Mouse (Mus musculus) ES-CJ7 (cell line): ENCODE results near the gene Pou4f2.

ENCODE experiments used
- DNase-seq: peaks from one replicate; pipeline ENCODE4 v3.0.0; 2011; ENCODE audit warnings: low read depth, low spot score

Pou4f2 gene

GRCm38 (mm10) chr8:78436071-78436651 lies at the start of gene Pou4f2:
Pou4f2 (minus strand) TSS chr8:78436645.
- DNase-seq, result peak; percentile 80

- DNase-seq, result peak; percentile 82
Measured at GRCm38 (mm10) chr8:78477051-78477829, 40.8 kb upstream of the Pou4f2 start.

DNA sequence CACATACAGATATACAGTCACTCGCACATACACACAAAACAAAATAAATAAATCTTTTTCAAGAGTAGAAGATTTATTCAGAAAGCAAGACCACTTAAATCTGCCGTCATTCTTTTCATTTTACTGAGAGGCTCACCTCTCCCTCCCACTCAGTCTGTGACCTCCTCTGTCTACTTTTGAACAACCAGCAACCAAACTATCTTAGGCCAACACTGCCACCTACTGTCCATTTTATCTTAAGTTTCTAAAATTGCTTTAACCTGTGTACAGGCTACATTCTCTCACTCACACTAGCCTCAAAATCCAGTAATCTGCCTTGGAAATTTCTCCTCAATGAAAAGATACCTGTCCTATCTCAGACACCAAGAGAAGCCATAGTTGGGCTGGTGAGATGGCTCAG lies 31.4 kb upstream of the Pou4f2 start:
- peak; percentile 91 for DNase-seq

- no peak for DNase-seq
Measured at GRCm38 (mm10) chr8:78463941-78464340, 27.5 kb upstream of the Pou4f2 start.

DNA sequence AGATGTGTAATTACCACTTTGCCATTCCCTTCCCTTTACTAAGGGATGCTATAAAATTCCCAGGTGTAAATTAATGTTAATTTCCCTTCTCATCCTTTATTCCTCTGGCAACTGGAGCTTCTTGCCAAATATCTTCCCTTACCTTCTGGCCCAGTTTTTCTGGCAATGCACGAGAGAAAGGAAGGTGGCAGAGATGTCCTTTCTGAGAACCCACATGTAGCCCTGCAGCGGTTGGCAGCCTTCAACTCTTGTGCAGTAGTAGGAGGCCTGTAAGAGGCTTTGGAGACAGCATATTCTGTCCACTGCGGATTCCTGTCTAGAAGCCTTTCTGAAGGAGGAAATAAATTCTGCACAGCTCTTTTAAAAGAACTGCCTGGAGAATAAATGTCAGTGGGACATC lies 20.0 kb upstream of the Pou4f2 start:
- DNase-seq, result no peak

DNA sequence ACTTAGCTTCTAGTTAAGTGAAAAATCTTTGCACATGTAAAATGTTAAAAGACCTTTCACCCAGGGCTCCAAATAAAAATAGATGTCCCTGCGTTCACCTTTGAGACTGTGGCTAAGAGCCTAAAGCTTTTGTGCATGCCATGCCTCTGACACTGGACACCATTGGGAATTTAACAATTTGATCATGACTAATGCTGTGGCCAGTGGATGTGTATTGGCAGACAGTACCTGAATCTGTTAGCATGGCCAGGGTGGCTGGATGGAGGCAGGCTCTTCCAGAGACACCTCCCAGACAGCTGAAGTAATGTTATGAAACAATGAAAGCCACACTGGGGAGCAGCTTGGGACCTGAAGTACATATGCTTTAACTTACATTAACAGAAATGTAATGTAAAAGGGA lies 6.3 kb upstream of the Pou4f2 start:
- DNase-seq, result no peak

DNA sequence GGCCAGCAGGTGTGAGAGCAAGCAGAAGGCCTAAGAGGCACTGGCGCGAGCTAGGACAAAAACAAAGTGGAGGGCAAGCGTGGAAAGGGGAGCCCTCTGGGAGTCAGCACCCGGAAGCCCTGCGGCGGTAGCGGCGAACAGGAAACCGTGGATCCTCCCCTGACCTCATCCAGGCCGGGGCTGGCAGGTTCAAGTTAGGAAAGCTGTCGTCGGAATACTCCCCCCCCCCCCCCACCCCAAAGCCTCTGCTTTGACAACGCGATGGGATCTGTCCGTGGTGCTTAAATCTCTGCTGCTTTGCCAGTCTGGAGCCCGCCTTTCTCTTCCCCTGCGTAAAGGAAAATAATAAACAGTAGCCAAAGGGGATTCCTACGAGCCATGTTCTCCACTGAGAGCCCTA lies 1.7 kb upstream of the Pou4f2 start:
- DNase-seq, result peak; percentile 87

DNA sequence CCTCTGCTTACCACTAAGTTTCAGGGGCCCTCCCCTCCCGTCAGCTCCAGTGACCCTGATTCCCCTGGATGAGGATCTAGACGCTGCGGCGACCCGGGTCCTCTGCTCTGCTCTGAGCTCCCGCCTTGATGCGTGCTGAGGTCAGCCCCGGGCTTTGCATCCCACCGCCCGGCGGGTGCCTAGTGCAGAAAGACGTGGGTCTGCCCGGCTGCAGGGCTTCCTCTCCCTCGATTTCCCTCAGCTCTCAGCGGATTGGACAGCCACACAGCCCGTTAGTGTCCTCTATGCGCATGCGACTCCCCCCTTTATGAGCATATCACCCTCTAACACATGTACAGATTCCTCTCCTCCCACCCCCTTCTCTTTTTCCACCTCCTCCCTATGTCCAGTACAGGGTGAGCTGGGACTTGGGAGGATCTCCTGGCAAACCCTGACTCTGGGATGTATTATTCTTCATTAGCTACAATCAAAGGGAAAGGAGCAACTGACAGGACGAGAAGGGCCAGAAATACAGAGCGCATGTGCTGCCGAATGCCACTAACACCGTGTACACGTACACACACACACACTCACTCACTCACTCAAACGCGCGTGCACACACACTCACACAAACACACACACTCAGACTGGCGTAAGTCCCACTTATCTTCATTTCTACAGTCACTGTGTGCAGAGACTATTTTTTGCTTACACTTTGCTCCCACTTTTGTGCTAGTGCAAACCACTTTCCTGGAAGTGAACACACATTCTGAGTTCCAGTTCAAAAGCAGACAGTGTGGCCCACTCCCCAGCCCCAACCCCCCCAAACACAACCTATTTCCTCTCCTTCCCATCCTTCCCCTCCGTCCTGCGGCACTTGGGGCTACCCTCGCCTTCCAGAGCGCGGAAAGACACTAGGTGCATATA lies 948 bp upstream of the Pou4f2 start:
- peak; percentile 61 for DNase-seq

GRCm38 (mm10) chr8:78436661-78437060 lies 216 bp upstream of the Pou4f2 start:
- peak; percentile 83 for DNase-seq

DNA sequence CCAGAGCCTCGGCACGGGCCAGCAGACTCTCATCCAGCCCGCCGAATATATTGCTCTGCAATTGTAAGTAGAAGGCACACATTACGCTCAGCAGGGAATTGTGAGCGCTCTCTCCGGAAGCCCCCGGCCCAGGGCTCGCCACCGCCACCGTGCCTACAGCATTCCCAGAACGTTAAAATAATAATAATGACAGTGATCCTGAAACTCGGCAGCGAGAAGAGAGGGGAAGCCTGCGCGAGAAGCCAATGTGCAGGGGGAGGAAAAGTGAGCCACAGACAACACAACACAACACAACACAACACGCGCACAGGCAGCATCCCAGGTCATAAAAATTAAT lies 853 bp downstream of the Pou4f2 start:
- DNase-seq, result no peak

GRCm38 (mm10) chr8:78434823-78435623 lies 1.4 kb downstream of the Pou4f2 start:
- peak; percentile 74 for DNase-seq

DNA sequence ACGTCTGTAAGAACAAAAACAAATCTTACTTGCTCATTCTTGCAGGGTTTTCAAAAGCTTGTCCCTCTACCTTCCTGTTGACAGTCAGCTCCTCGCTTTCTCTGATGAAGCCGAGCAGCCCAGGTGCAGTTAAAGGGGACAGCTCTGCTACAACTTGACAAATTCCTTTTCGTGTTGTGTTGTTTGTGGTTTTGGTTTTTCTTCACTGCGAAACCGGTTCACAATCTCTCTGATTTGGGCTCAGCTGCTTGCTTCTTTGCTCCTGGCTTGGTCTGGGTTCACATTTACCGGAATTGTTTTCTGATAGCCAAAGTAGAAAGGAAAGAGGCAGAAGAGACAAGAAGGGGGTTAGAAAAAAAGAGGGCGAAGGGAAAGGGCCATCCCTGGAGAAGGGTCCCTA lies 2.1 kb downstream of the Pou4f2 start:
- no peak for DNase-seq

DNA sequence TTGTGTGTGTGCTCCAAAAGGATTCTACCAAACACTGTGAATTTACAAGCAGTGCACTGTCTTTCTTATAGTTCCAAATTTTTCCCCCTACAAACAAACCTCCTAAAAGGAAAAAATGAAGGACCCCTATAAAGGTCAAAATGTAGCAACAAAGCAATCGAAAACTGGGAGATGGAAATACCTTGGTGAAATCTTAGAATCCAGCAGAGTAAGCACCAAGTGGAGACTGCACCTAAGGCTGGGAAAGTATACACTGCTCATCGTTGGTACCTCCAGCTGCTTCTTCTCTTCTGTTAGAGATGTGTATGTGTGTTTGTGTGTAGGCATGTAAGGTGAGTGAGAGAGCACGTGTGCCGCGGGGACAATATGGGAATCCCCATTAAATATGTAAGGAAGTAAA lies 3.1 kb downstream of the Pou4f2 start:
- DNase-seq, result no peak

DNA sequence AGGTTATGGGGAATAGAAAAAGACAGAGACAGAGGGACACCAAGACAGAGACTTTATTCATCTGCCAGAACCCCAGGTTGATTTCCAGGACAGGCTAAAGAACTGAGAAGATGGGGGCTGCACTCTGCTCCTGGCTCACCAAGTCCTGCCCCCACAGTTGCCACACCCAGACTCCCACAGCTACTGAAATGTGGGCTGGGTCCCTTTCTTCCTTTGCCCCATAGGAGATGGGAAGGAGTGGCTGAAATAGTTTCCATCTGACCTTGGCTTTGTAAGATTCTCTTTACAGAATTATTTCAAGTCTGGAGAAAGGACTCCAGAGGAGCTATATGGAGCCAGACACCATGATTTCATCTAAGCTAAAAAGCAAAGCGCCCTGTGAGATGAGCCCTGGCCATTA lies 4.0 kb downstream of the Pou4f2 start:
- peak; percentile 88 for DNase-seq

DNA sequence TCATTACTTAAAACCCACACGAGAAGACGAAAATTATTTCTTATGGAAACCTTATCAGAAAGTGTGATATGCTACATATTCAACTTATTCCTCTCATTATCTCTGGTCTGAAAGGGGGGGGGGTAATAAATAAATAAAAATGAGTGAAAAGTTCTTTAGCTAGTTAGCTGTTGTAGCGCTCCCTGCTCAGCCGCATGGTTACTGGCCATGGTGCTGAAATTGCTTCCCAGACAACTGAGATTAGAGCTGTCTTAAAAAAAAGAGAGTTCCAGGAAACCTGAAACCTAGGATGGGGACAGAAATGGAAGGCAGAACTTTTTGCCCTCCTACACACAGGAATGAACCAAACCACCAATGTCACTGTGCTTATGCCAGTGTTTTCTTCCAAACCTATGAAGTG lies 5.1 kb downstream of the Pou4f2 start:
- peak; percentile 81 for DNase-seq

DNA sequence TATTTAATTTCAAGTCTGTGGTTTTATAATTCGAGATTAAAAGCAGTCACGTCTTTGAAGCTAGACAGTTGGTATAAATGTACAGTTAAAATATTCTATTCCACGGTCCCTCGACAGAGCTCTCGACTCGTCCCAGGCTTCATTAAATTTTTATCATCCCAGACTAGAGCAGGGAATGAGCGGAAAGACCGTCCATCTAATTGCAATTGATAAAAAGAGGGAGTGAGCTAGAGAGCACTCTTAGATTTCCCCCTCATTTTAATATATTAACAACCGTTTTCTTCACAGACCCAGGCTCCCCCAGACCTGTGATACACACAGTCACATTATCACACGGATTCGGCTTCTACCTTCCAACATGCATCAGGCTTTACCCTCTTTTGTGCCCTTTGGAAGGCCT lies 8.3 kb downstream of the Pou4f2 start:
- DNase-seq, result no peak

DNA sequence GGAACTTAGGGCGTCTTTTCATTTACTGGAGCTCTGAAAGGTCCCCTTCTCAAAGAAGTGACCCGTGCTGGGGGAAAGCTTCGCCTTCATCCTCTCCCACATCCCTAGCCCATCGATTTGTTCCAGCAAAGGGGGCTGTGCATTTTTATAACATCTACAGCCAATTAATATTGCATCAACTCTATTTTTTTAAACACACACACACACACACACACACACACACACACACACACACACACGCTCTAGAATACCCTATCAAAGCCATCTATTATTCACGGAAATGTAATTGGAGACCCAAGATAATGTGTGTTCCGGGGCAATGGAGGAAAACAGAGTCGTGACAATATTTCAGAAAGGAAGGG lies 8.7 kb downstream of the Pou4f2 start:
- no peak for DNase-seq

DNA sequence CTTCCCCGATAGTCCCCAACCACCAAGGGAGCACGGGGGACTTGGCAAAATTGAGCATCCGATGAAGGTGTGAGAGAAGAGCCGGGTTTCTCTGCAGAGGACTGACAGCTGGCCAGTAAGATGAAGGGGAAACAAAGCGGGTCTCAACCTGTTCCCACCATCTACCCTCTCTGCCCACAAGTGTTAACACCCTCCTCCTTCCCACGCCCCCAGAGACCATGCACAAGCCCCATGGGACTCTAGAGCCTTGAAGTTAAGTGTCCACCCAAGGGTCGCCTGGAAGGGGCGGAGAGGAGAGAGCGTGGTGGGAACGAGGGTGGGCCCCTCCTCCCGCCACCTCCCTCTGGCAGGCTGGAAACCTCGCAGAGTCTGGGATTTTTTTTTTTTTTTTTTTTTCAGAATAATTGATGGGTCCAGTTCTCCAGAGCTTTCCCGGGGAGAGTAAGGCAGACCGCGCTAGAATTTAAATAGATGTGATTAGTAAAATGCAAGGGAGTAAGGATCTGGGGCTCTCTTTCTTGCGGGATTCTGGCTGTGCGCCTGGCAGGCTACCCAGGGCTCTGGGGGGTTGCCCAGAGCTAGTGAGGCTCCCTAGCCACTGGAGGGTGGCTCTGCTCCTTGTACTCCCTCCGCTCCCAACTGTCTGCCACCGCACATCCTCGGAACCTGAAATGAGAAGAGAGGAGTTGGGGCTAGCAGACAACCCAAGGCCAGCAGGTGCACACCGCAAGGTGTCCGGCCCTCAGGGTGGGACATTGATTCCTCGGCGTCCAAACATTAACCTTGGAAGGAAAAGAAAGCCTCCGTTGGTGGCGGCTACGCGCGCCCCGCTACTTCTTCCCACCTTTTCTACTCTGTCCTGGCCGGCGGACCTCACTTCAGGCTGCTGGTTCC lies 9.3 kb downstream of the Pou4f2 start:
- peak; percentile 43 for DNase-seq

- DNase-seq, result peak; percentile 80
Measured at GRCm38 (mm10) chr8:78426455-78426854, 10.0 kb downstream of the Pou4f2 start.

DNA sequence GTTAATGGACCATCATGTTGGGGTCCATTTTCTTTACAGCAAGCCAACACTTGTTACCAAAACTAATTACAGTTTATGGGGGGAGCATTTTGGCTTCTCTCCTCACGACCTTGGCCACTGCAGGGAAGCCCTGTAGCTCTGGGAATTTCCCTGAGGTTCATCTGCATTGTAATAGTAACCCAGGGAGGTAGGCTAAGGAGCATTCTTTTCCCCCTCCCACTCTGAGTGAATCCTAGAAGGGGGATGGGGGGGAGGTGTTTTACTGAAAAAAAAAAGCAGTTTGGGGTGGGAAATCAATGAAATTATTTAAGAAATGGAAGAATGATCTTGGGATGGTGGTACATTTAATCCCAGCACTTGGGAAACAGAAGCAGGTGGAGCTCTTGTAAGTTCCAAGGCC lies 12.5 kb downstream of the Pou4f2 start:
- peak; percentile 80 for DNase-seq

DNA sequence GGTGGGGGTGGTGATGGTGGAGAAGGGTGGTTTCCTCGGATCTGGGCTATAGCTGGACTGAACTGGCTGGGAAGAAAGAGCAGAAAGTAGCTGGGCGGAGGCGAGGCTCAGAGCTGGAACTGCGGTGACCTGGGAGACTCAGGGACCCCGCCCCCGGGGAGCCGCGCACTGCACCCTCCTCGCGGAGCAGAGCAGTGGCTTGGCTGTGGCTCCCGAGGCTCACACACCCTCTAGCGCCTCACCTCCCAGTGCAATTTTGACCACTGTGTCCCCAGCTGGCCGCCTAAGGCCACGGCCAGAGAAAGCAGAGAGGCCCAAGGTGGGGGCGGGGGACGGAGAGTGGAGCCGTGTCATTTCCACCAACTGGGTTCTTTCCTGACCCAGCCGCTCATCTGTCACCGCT lies 16.3 kb downstream of the Pou4f2 start:
- DNase-seq, result peak; percentile 82
